Mouse (Mus musculus) layer of hippocampus, adult 8-10 months (tissue): Measurements from ENCODE around the gene Iqcg. TPM values are rescaled to one million over a fixed set of nuclear protein-coding genes. Genes with fewer than 3 reads are reported as not detected.
"Not testable (repeated sequence)": the region's sequence is repeated elsewhere in the genome, so short reads cannot be mapped to it uniquely, and the experiment has no call there.

Source experiments
- DNase-seq, 2 experiments: peaks; one replicate each; pipeline ENCODE4 v3.0.0; 2022; ENCODE audit warnings: low spot score in 2 of 2
- total RNA-seq, 4 experiments: library from RNA; stranded (reverse); gene quantifications; 2 replicates each; pipeline ENCODE4 v1.2.4; 2022

Gene Iqcg
- total RNA-seq, result 1 to 10 TPM; 4.8 to 5.7 (median 5.2) TPM

GRCm38 (mm10) chr16:33056095-33056785 is at the start of gene Iqcg, which contains the start of gene Rpl35a:
TSS of gene Iqcg (minus strand) at chr16:33056218.
TSS of gene Rpl35a (plus strand) at chr16:33056453.
- peak; percentile 76 to 89 for DNase-seq

GRCm38 (mm10) chr16:33085666-33086065 is 29.6 kb upstream of the Iqcg start:
- DNase-seq, result no peak

GRCm38 (mm10) chr16:33083996-33084395 is 28.0 kb upstream of the Iqcg start:
- no peak for DNase-seq

GRCm38 (mm10) chr16:33082951-33083350 is 26.9 kb upstream of the Iqcg start:
- no peak for DNase-seq

GRCm38 (mm10) chr16:33080063-33080462 is 24.0 kb upstream of the Iqcg start:
- no peak for DNase-seq

- no peak for DNase-seq
These were observed 21.1 kb upstream of the Iqcg start for GRCm38 (mm10) chr16:33077069-33077627.

- no peak for DNase-seq
These were observed 20.1 kb upstream of the Iqcg start for GRCm38 (mm10) chr16:33076078-33076477.

GRCm38 (mm10) chr16:33074967-33075366 is 18.9 kb upstream of the Iqcg start:
- no peak for DNase-seq

- DNase-seq, result no peak
These were observed 17.0 kb upstream of the Iqcg start for GRCm38 (mm10) chr16:33072871-33073557.

- no peak for DNase-seq
These were observed 14.9 kb upstream of the Iqcg start for GRCm38 (mm10) chr16:33070928-33071327.

GRCm38 (mm10) chr16:33064636-33065035 is 8.6 kb upstream of the Iqcg start:
- no peak for DNase-seq

GRCm38 (mm10) chr16:33063267-33063666 is 7.2 kb upstream of the Iqcg start:
- peak in 1 of 2 experiments; percentile 18 for DNase-seq

GRCm38 (mm10) chr16:33062682-33063131 is 6.7 kb upstream of the Iqcg start:
- peak; percentile 80 to 83 for DNase-seq

GRCm38 (mm10) chr16:33062024-33062681 is 6.1 kb upstream of the Iqcg start, which contains the start of gene Lmln:
TSS of gene Lmln (plus strand) at chr16:33062521.
- peak; percentile 83 to 88 for DNase-seq

GRCm38 (mm10) chr16:33061400-33061799 is 5.4 kb upstream of the Iqcg start:
- no peak for DNase-seq

GRCm38 (mm10) chr16:33060926-33061325 is 4.9 kb upstream of the Iqcg start:
- no peak for DNase-seq

GRCm38 (mm10) chr16:33059471-33059870 is 3.5 kb upstream of the Iqcg start:
- DNase-seq, result no peak

- not testable (repeated sequence) for DNase-seq
These were observed 2.6 kb upstream of the Iqcg start for GRCm38 (mm10) chr16:33058656-33059055.

- no peak for DNase-seq
These were observed 2.0 kb upstream of the Iqcg start for GRCm38 (mm10) chr16:33058033-33058432.

- peak; percentile 13 to 30 for DNase-seq
These were observed 768 bp upstream of the Iqcg start for GRCm38 (mm10) chr16:33056786-33057185.

- DNase-seq, result peak in 1 of 2 experiments; percentile 9
These were observed 363 bp downstream of the Iqcg start for GRCm38 (mm10) chr16:33055655-33056054.

- DNase-seq, result not testable (repeated sequence)
These were observed 1.1 kb downstream of the Iqcg start for GRCm38 (mm10) chr16:33054927-33055326.
